Mouse (Mus musculus): Measurements from ENCODE around the gene H60b. TPM values are rescaled to one million over a fixed set of nuclear protein-coding genes. Genes with fewer than 3 reads are reported as not detected.
A peak's percentile ranks its signal among the peaks of the same experiment; 100 is the strongest.
"Not testable (repeated sequence)": the region's sequence is repeated elsewhere in the genome, so short reads cannot be mapped to it uniquely, and the experiment has no call there.

H60b gene
- total RNA-seq, 2 experiments from 2014 or later = not detected

- DNase-seq = no peak
Observed at GRCm38 (mm10) chr10:22274445-22275057, 116.2 kb downstream of the H60b start.

GRCm38 (mm10) chr10:22278468-22278867 lies 120.1 kb downstream of the H60b start:
- not testable (repeated sequence) for DNase-seq

GRCm38 (mm10) chr10:22282816-22283215 lies 124.4 kb downstream of the H60b start:
- no peak for DNase-seq

GRCm38 (mm10) chr10:22295676-22296075 lies 137.3 kb downstream of the H60b start:
- DNase-seq = no peak

- DNase-seq = no peak
Observed at GRCm38 (mm10) chr10:22297033-22297762, 138.8 kb downstream of the H60b start.

- DNase-seq = no peak
Observed at GRCm38 (mm10) chr10:22297766-22298461, 139.5 kb downstream of the H60b start.

GRCm38 (mm10) chr10:22299324-22299723 lies 140.9 kb downstream of the H60b start:
- DNase-seq = no peak

- no peak for DNase-seq
Observed at GRCm38 (mm10) chr10:22301641-22302040, 143.3 kb downstream of the H60b start.

- DNase-seq = peak in 1 of 2 experiments; percentile 6
Observed at GRCm38 (mm10) chr10:22302344-22303057, 144.1 kb downstream of the H60b start.

GRCm38 (mm10) chr10:22303736-22304135 lies 145.3 kb downstream of the H60b start:
- DNase-seq = no peak

GRCm38 (mm10) chr10:22305801-22306200 lies 147.4 kb downstream of the H60b start:
- DNase-seq = no peak

- peak in 1 of 2 experiments; percentile 13 for DNase-seq
Observed at GRCm38 (mm10) chr10:22306452-22306851, 148.1 kb downstream of the H60b start.

- DNase-seq = no peak
Observed at GRCm38 (mm10) chr10:22308221-22308620, 149.8 kb downstream of the H60b start.

- DNase-seq = no peak
Observed at GRCm38 (mm10) chr10:22322858-22323257, 164.5 kb downstream of the H60b start.

Other genes with a start within 250 kb of the H60b start
- gene 4930444G20Rik, start 90.5 kb upstream of the H60b start, total RNA-seq (2021) = not detected
- 1 to 10 TPM; 1.1 to 1.2 TPM for gene E030030I06Rik, start 9.3 kb upstream of the H60b start, total RNA-seq (2021)
- gene Raet1e, start within 50 bp of the H60b start, total RNA-seq (2021) = under 1 TPM in 1 of 2 experiments, not detected in 1; 0.39 TPM
- not detected for gene Raet1d, start 202.0 kb downstream of the H60b start, total RNA-seq (2021)

All from heart, adult 18-20 months (tissue).